Mouse (Mus musculus): ENCODE measurements around the gene Srrm4. TPM values are rescaled to one million over a fixed set of nuclear protein-coding genes. Genes with fewer than 3 reads are reported as not detected.
A peak's percentile ranks its signal among the peaks of the same experiment; 100 is the strongest.

Gene Srrm4
- polyA plus RNA-seq, 1 experiment from 2014 or later: 0.33 TPM

GRCm38 (mm10) chr5:116489621-116490020 is 102.0 kb downstream of the Srrm4 start:
- DNase-seq (ENCODE audit: low spot score): no peak
- TF ChIP-seq CTCF (IDR thresholded peaks at IDR 0.05; ENCODE audit: low read depth): no peak
- Histone ChIP-seq H3K4me1 (replicated peaks; ENCODE audit: insufficient read depth, low read length) (no peaks in the 10 kb centered on the region), H3K27me3 (ENCODE audit: insufficient read depth, low read length) (no peaks in the 10 kb centered on the region), H3K9me3 (replicated peaks; ENCODE audit: low read length) (no peaks in the 10 kb centered on the region), H3K4me3 (replicated peaks; ENCODE audit: low read depth, low read length) (no peak overlapping the region), H3K4me2 (ENCODE audit: low read length) (no peak overlapping the region), H3K9ac (ENCODE audit: low read depth, low read length) (no peak overlapping the region), H3K36me3 (ENCODE audit: insufficient read depth, low read length) (no peaks in the 10 kb centered on the region), H3K27ac (no peak overlapping the region)
- WGBS: 51% methylated on average over 8 of the region's 8 CpGs
- 0 out of 2 replicates have a peak, but pooled peaks have one; percentile 43 for ATAC-seq (replicated peaks; ENCODE audit: low FRiP score, low read depth)

- WGBS: 68% methylated on average over 4 of the region's 4 CpGs
- no peak for DNase-seq (ENCODE audit: low spot score)
- Histone ChIP-seq H3K4me2 (ENCODE audit: low read length) (no peak overlapping the region), H3K27me3 (ENCODE audit: insufficient read depth, low read length) (no peaks in the 10 kb centered on the region), H3K27ac (no peak overlapping the region), H3K4me3 (replicated peaks; ENCODE audit: low read depth, low read length) (no peak overlapping the region), H3K36me3 (ENCODE audit: insufficient read depth, low read length) (no peaks in the 10 kb centered on the region), H3K9ac (ENCODE audit: low read depth, low read length) (no peak overlapping the region), H3K4me1 (replicated peaks; ENCODE audit: insufficient read depth, low read length) (no peaks in the 10 kb centered on the region), H3K9me3 (replicated peaks; ENCODE audit: low read length) (no peaks in the 10 kb centered on the region)
- no peak for TF ChIP-seq CTCF (IDR thresholded peaks at IDR 0.05; ENCODE audit: low read depth)
- no peak for ATAC-seq (replicated peaks; ENCODE audit: low FRiP score, low read depth)
Observed at GRCm38 (mm10) chr5:116486135-116486534, 105.5 kb downstream of the Srrm4 start.

- no peaks in the 10 kb centered on the region for H3K9me3 ChIP-seq (replicated peaks; ENCODE audit: low read length)
- no peak for TF ChIP-seq CTCF (IDR thresholded peaks at IDR 0.05; ENCODE audit: low read depth)
- no peaks in the 10 kb centered on the region for H3K36me3 ChIP-seq (ENCODE audit: insufficient read depth, low read length)
- H3K4me2 ChIP-seq (ENCODE audit: low read length): no peak overlapping the region
- H3K4me3 ChIP-seq (replicated peaks; ENCODE audit: low read depth, low read length): no peak overlapping the region
- H3K9ac ChIP-seq (ENCODE audit: low read depth, low read length): no peak overlapping the region
- H3K27ac ChIP-seq: no peak overlapping the region
- ATAC-seq (replicated peaks; ENCODE audit: low FRiP score, low read depth) (peak; percentile 79; the same call in 1 of the 2 replicates), DNase-seq (ENCODE audit: low spot score) (peak; percentile 85)
- H3K27me3 ChIP-seq (ENCODE audit: insufficient read depth, low read length): no peaks in the 10 kb centered on the region
- WGBS: 13% methylated on average over 5 of the region's 5 CpGs
- H3K4me1 ChIP-seq (replicated peaks; ENCODE audit: insufficient read depth, low read length): no peaks in the 10 kb centered on the region
Observed at GRCm38 (mm10) chr5:116485069-116485468, 106.5 kb downstream of the Srrm4 start.

GRCm38 (mm10) chr5:116484236-116484635 is 107.4 kb downstream of the Srrm4 start:
- Histone ChIP-seq H3K9me3 (replicated peaks; ENCODE audit: low read length) (no peaks in the 10 kb centered on the region), H3K4me2 (ENCODE audit: low read length) (no peak overlapping the region), H3K9ac (ENCODE audit: low read depth, low read length) (no peak overlapping the region), H3K4me1 (replicated peaks; ENCODE audit: insufficient read depth, low read length) (no peaks in the 10 kb centered on the region), H3K36me3 (ENCODE audit: insufficient read depth, low read length) (no peaks in the 10 kb centered on the region), H3K4me3 (replicated peaks; ENCODE audit: low read depth, low read length) (no peak overlapping the region), H3K27ac (no peak overlapping the region), H3K27me3 (ENCODE audit: insufficient read depth, low read length) (no peaks in the 10 kb centered on the region)
- TF ChIP-seq CTCF (IDR thresholded peaks at IDR 0.05; ENCODE audit: low read depth): no peak
- no peak for ATAC-seq (replicated peaks; ENCODE audit: low FRiP score, low read depth)
- 91% methylated on average over 9 of the region's 9 CpGs for WGBS
- no peak for DNase-seq (ENCODE audit: low spot score)

GRCm38 (mm10) chr5:116478607-116479371 is 112.8 kb downstream of the Srrm4 start:
- Histone ChIP-seq H3K27me3 (ENCODE audit: insufficient read depth, low read length) (no peaks in the 10 kb centered on the region), H3K27ac (no peak overlapping the region), H3K4me2 (ENCODE audit: low read length) (no peak overlapping the region), H3K9ac (ENCODE audit: low read depth, low read length) (no peak overlapping the region), H3K36me3 (ENCODE audit: insufficient read depth, low read length) (no peaks in the 10 kb centered on the region), H3K9me3 (replicated peaks; ENCODE audit: low read length) (no peaks in the 10 kb centered on the region), H3K4me3 (replicated peaks; ENCODE audit: low read depth, low read length) (no peak overlapping the region), H3K4me1 (replicated peaks; ENCODE audit: insufficient read depth, low read length) (no peaks in the 10 kb centered on the region)
- WGBS: 86% methylated on average over 18 of the region's 18 CpGs
- DNase-seq (ENCODE audit: low spot score) (no peak), ATAC-seq (replicated peaks; ENCODE audit: low FRiP score, low read depth) (no peak)
- TF ChIP-seq CTCF (IDR thresholded peaks at IDR 0.05; ENCODE audit: low read depth): no peak

- H3K27me3 ChIP-seq (ENCODE audit: insufficient read depth, low read length): no peaks in the 10 kb centered on the region
- H3K27ac ChIP-seq: no peak overlapping the region
- H3K9ac ChIP-seq (ENCODE audit: low read depth, low read length): no peak overlapping the region
- no peak overlapping the region for H3K4me2 ChIP-seq (ENCODE audit: low read length)
- no peaks in the 10 kb centered on the region for H3K9me3 ChIP-seq (replicated peaks; ENCODE audit: low read length)
- no peaks in the 10 kb centered on the region for H3K4me1 ChIP-seq (replicated peaks; ENCODE audit: insufficient read depth, low read length)
- peak; percentile 81 for TF ChIP-seq CTCF (IDR thresholded peaks at IDR 0.05; ENCODE audit: low read depth)
- peak; percentile 69 for DNase-seq (ENCODE audit: low spot score)
- no peaks in the 10 kb centered on the region for H3K36me3 ChIP-seq (ENCODE audit: insufficient read depth, low read length)
- WGBS: 9% methylated on average over 15 of the region's 15 CpGs
- ATAC-seq (replicated peaks; ENCODE audit: low FRiP score, low read depth): no peak
- H3K4me3 ChIP-seq (replicated peaks; ENCODE audit: low read depth, low read length): no peak overlapping the region
Observed at GRCm38 (mm10) chr5:116476006-116476405, 115.6 kb downstream of the Srrm4 start.

Data from kidney, postnatal 0 days (tissue).